Mouse (Mus musculus) E14TG2a.4 (cell line): ENCODE results near the gene Adgb.

Experiments
- CTCF ChIP-seq: conservative IDR thresholded peaks from 2 replicates; pipeline ENCODE4 v1.5.1; 2014; ENCODE audit warnings: low read length
- NANOG ChIP-seq: IDR thresholded peaks from 2 replicates; pipeline ENCODE4 v1.6.1; 2014; ENCODE audit warnings: borderline replicate concordance, low read length, mixed read lengths
- POU5F1 ChIP-seq: IDR thresholded peaks from 2 replicates; pipeline ENCODE4 v1.6.1; 2014; ENCODE audit warnings: low read length, borderline replicate concordance

GRCm38 (mm10) chr10:10307384-10307783 lies 164.7 kb downstream of the Adgb start:
- no peak for TF ChIP-seq CTCF
- no peak for TF ChIP-seq POU5F1
- no peak for TF ChIP-seq NANOG
